Mouse (Mus musculus): Measurements from ENCODE around the gene Sgms1.

The Sgms1 gene

DNA sequence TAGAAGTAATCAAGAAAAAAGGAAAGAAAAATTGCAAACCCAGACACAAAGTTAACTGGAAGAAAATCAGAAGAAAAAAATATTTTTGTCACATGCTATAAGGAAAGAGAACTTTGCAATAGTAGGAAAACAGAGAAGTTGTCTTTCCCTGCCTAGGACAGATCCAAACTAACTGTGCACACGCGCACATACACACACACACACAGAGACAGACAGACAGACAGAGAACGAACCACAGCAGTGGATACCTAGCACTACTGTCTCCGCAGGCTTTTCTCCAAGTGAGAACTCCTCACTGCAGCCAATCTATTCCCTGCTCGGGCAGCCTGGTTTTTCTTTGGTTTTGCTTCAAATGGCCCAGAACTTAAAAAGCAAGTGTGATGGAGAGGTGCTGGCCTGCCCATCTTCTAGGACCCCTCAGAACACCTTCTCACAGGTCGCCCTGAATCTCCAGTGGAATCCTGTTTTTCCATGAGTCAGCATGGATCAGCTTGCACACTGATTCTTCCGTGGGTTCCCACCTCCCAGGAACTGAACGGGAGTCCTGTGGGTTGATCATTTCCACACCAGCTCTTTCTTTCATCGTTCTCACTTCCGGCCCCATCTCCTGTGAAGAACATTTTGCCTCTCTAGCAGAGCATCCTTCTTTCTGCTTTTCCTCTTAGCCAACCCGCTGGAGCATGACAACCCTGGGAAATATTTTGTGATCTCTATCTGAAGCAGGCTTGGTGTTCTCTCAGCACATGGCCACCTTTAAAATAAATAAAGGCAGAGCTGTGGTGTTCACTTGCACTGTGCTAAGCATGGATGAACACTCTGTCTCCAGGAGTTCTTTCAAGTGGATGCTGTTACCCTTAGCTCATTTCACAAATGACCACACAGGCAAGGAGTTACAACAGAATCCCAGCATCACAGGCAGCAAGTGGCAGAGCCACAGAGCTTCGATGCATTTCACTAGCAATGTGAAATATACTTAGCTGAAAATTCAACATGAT lies 96.4 kb downstream of the Sgms1 start:
- no peak for DNase-seq (ENCODE audit: low spot score)

DNA sequence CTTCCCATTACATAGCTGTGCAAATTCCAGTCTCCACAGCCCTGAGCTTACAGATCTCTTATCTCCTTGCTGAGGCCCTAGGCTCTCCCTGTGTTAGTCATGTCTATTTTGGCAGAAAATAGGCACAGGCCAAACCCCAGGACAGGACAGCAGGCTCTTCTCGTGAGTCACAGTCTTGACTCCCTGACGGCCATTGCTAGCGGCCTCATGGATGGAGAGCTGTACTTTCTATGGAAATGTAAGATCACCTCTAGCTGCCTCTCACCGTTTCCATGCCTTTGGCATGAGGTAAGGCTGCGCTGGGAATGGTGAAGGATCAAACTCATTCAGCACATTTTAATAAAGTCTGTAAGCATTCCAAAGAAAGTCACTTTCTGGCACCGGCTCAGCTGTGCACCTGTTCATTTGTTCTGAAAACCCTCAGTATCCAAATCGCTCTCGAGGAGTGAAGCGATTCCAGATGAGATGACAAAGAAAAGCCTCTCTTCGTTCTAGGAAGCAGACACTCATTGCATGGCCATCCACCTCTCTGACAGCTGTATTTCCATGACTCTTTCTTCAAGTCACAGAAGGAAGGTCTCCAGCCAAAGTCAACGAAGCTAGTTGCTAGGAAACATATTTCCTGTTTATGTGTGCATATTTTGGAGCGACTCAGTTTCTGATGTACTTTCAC lies 97.3 kb downstream of the Sgms1 start:
- peak; percentile 38 for DNase-seq (ENCODE audit: low spot score)

DNA sequence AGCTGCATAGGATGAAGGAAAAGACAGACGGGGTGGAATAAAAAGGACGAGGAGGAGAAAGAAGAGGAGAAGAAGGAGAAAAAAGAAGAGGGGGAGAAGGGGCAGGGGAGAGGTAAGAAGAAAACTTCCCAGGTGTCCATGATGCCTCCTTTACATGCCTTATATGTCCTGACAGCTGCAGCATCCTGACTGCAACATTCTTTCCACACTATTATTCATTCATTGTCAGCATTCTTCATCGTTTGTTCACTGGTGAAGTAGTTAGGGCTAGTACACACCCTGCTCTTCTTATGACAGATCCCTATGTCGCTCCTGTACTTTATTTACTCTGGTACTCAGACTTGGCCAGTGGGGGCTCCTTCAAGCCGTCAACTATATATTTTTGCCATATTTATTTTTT lies 98.4 kb downstream of the Sgms1 start:
- no peak for DNase-seq (ENCODE audit: low spot score)

DNA sequence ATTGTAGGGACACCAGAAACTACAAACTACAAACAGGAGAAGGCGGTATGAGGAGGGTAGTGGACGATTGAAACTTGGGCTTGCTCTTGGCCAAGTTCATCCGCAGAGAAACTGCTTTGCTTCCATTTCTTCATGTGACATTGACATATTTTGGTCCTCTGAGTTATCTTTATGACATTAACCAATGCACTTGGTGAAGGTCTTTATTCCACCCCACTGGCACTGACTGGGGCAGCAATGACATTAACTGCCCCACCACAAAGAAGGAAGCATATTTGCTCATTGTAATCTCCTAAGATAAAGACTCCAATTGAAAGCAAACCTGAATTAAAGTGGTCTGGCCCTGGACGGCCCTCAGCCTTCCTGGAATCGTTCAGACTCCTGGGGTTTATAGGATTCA lies 100.6 kb downstream of the Sgms1 start:
- no peak for DNase-seq (ENCODE audit: low spot score)

DNA sequence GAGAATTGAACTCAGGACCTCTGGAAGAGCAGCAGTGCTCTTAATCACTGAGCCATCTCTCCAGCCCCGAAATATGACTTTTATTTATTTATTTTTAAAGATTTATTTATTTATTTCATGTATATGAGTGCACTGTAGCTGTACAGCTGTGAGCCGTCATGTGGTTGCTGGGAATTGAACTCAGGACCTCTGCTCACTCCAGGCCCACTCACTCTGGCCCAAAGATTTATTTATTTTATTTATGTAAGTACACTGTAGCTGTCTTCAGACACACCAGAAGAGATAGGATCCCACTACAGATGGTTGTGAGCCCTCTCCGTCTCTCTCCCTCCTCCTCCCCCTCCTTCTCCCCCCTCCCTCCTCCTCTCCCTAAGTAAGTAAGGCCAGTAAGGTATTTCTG lies 101.7 kb downstream of the Sgms1 start:
- no peak for DNase-seq (ENCODE audit: low spot score)

DNA sequence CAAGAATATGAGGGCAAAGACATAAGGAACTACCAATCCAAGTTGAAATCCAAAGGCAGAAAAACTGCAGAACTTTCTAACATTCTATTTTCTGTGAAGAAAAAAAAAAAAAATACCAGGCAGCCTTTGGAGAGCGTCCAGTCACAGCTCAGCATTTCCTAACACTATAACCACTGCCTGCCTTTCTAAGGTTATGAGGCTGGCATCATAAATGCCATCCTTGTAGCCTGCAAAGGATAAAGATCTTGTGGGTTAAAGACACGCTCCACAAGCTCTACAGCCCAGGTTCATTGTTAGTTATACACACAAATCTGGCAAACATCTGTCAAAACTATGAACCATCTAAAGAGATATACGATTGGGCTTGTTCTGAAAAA lies 104.1 kb downstream of the Sgms1 start:
- DNase-seq (ENCODE audit: low spot score): no peak

DNA sequence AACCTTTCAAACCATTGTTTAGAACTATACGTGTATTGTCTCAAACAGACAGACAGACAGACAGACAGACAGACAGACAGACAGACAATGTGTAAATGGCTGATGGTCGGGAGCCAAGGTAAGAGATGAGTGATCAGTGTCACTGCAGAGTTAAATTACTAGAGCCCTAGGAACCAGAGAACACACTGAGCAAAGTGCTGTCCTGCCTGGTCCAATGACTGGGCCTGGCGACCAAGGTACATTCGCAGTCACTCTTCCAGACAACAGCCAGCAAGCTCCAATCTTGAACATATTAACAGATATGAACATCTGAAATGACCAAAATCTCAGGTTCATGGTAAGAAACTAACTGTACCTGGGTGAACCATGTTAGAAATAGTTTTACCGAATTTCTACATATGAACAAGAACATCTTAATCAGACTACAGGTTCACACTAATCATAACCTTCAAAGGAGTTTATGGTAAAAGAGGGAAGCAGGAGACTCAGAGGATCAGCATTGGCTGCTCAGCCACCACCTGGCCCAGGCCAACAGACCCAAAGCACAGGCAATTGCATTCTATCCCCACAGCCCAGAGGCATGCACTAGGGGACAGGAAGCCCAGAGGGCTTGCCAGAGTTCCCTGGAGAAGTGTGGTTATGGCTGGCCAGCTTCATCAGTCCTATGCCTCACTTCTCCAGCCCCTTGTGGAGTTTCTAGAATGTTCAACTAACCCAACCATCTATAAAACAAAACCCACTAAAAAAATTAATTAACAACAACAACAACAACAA lies 104.6 kb downstream of the Sgms1 start:
- no peak for DNase-seq (ENCODE audit: low spot score)

DNA sequence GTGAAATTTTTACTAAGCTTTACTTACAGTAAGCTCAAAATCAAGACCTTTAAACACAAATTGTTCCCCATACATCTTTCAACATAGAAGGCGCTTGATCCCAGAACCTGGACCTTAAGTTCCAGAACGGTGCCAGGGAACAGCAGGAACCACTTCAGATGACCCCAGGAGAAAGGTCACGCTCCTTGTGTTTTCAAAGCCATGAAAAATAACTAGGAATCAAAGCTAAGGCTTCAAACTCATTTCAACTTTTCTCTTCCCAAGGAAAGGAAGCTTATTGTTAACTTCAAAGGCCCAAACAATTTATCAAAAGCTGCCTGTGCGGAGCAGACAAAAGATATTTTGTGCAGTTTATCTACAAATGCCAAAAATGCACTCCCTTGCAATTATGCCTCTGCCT lies 107.6 kb downstream of the Sgms1 start:
- no peak for DNase-seq (ENCODE audit: low spot score)

DNA sequence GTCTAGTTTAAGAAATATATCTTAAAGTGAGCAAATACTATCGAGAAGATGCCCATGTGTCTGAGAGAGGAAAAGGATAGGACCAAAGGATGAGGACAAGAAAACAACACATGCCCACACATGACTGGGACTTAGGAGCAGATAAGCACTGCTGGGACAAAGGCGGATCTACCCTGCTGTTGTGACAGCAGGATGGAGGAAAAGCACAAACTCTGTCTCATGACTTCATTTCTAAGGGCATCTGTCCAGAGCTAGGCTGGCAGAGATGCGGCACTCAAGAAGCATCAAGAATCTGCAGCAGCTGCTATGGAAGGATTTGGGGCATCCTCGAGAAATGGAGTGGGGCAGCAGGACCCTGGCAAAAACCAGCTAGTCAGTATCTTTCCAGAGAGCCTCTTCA lies 109.1 kb downstream of the Sgms1 start:
- DNase-seq (ENCODE audit: low spot score): no peak

DNA sequence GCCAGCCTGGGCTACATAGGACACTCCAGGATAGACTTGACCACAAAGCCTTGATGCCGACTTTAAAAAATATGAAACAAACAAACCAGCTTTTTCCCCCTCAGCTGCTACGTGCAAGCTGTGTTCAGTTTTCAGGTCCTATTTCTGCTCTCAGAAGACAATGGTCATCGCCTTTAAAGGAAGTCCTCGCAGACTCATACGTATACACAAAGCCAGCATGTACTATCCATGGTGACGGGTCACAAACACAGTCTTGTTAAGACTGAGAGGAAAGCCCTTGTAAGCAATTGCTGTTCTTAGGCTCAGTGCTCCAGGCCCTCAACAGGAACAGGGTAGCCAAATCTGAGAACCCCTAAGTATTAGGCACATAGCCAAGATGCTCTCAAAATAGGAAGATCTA lies 110.1 kb downstream of the Sgms1 start:
- no peak for DNase-seq (ENCODE audit: low spot score)

DNA sequence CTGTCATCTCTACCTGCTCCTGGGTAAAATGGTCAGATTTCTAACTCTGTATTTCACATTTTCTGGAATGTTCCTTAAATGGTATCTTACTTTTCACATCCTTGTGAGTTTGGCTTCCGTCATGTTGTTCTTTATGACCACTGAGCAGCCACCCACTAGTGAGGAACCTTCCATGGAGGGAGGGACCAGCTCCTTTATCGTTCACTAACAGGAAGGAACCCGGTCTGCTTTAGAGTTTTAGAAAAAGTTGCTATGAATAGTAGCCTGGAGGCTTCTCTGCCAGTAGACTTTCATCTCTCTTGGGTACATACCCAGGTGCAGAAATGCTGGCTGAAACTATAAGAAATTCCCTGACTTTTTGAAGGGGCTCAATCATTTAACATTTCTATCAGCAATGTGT lies 111.6 kb downstream of the Sgms1 start:
- no peak for DNase-seq (ENCODE audit: low spot score)

DNA sequence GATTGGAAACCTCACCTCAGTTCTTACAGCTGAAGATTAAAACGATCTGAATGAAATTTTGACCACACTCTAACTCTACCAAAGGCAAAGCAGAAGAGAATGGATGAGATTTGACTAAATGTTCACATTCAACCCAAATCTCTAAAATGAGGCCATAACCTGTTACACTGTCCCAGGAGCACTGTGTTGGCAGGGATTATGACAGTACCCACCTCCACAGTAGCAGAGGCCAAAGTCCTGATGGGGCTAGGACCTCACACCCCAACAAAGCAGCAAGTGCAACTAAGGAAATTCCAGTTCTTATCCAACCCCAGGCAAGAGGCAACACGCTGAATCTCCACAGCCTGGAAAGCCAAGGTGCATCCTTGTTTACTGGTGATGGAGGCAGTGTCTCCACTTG lies 112.2 kb downstream of the Sgms1 start:
- DNase-seq (ENCODE audit: low spot score): no peak

DNA sequence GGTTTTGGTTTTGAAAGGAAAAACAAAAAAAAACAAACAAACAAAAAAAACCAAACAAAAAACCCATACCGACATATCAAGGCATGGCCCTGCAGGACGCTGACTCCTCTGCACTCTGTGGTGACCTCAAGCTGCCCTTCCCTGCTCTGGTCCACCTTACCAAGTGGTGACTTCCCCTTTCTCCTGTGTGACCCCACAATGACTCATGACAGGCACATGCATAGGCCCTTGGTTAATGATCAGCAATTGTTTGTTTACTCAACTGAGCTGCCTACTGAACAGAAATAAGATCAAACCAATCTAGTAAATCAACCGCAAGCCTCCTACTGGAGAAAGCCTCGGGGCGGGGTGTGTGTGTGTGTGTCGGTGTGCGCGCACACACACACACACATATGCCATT lies 112.7 kb downstream of the Sgms1 start:
- DNase-seq (ENCODE audit: low spot score): peak; percentile 28

DNA sequence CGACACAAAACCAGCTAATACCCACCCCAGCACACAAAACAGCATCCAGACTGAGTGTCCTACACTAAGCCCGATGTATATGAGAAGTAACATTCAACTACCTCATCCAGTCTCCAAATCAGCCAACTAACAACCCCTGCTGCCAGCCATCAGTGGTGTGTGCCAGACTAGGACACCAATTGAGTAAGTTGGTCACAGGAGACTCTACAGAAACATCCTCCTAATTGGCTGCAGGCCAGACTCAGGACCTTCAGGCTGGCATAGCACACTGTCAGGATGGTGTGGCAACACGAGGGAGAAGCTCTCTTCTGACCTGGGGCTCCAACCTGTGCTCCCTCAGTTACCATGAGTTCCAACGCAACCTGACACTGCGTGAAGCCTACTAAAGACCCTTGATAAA lies 113.3 kb downstream of the Sgms1 start:
- no peak for DNase-seq (ENCODE audit: low spot score)

DNA sequence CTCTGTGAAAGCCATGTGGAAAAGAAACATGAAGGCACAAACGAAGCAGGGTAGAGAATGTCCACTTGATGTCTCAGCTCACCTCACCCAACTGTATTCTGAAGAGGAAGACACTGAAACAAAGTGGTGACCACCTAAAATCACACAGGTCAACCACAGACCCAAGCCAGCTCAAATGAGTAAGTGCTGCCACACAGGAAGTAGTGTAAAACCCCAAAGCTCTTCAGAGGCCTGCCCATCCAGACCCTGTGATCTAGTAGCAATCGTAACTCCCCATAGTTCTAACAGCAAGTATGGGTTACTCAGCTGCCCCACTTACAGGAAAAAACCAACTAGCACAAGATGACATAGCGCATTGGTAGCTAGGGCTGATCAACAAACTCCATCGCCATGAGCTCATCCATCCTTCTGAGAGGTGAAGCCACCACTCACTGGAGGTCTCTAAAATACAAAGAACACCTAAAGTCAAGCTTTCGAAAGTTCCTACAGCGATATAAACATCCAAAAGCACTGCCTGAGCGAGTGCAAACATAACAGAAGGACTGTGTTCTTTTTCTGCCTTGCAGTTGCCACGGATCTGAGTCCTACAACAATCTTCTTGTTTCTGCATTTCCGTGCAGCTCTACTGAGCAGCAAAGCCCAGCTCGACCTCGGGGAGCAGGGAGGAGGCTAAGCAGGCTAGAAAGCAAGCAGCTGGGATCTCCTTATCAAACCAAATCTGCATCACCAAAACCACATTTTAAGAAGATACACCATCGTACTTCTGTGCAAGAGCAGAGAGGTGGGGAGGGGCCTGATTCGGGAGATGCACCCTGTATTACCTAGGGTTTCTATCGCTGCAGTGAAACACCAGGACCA lies 114.2 kb downstream of the Sgms1 start:
- DNase-seq (ENCODE audit: low spot score): no peak

DNA sequence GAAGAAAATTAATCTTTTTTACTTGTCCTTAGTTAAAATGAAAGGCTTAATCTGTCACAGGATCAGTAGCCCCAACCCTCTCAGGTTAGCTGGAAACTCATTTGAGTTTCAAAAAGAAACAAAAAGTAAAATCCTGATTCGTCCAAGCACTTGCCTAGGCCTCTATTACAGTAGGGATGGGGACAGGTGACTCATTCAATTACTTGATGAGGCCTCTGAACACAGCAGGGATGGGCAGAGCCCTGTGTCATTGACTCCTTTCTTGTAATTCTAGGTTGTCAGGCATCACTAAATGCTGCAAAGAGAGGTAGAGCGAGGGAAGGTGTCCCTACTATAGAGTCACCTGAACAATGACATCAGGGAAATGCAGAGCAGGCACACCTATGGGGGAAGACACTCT lies 115.4 kb downstream of the Sgms1 start:
- DNase-seq (ENCODE audit: low spot score): no peak

DNA sequence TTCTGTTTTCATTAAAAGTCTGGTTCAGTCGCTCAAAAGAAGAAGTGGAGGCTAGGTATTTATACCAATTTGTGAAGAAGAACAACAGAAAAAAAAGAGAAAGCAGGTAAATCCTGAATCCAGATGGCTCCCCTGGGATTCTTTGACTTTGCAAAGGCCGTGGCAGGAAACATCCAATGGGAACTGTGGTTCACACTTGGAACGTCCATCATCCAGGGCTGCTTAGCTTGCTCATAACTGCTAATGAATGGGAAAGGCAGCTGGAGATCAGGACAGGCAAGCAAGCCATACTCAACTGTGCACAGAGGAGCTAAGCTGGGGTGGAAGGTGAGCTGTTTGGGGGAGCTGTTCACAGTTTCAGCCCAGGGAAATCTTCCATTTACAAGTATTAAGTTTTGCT lies 115.8 kb downstream of the Sgms1 start:
- no peak for DNase-seq (ENCODE audit: low spot score)

DNA sequence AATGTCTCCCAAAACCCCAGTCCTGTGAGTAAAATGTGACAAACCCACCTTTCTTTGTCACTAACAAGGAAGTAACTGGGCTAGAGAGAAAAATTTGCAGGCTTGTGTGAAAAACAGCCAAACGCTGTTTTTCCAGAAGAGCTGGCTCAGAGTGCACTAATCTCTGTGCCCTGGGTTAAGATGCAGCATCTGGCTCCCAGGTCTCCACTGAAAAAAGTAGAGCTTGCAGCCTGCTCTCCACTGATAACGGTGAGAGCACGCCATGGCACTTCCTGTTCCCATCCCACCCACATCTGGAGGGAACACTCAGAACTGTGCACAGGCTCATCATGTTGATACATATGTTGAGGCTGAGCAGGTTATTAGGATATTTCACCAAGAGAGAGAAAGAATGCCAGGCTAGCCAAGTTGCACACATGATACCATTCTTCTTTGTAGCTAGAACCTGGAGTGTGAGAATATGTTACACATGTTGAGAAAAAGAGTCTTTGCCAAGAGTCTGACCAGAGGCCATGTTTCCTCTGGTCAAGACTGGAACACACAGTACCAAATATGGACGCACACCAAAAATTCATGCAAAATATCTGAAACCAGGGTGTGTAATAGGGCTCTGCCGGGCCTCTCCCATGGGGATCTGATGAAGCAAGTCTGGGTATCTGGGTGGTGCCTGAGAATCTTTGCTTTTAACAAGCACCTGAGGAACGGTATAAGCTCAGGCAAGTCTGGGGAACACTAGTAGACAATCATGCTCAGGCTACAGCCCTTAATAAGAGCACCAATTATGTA lies 116.8 kb downstream of the Sgms1 start:
- DNase-seq (ENCODE audit: low spot score): no peak

DNA sequence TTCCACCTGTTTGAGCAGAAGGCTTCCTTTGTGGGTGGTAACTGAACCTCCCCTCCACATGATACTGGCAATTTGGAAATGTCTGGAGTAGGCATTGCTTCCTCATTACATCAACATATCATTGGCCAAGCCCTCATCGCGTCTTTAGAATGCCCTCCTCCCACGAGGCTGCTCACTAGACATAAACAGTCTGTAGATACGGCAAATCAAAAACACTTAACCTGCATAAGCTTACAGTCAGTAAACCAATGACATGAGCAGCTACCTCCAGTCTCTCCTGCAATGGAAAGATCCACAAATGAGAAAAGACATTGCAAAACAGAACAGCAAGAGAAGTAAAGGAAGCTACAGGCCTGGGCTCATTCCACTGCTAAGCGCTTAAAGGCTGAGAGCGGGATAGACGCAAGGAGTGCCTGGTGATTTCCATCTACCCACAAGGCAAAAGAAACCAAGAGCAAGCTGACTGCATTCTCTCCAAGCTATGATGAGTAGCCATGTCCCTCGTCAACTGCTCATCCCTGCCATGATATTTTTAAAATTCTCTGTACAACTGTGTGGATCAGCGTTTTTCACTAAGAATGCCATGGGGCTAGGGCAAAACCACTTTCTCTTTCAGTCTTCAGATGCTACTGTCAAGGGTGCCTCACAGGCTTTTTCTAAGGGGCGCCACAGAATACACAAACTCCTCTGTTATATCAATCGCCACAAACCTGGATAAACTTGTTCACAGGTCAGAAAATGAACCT lies 117.9 kb downstream of the Sgms1 start:
- no peak for DNase-seq (ENCODE audit: low spot score)

DNA sequence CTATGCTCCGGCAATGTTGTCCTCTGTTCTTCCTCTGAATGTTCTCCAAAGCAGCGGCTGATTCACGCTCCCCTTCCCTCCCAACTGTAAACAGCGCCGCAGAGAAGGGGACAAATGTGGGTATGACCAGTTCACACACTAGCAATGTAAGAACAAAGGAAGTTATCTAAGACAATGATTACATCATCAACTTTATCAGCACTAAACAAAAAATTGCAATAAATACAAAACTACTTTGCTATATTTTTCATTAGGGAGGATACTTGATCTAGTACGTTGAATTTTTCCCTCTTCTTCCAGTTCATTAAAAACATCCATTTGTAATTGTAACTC lies 119.7 kb downstream of the Sgms1 start:
- DNase-seq (ENCODE audit: low spot score): no peak

Data from urinary bladder, postnatal 14 days (tissue).